Mouse (Mus musculus): ENCODE measurements around the gene Bdkrb2.

The Bdkrb2 gene

GRCm38 (mm10) chr12:105590786-105591185 is 27.8 kb downstream of the Bdkrb2 start:
- DNase-seq (ENCODE audit: low read depth, low spot score) = no peak

- no peak for DNase-seq (ENCODE audit: low read depth, low spot score)
Measured at GRCm38 (mm10) chr12:105592361-105592761, 29.3 kb downstream of the Bdkrb2 start.

- no peak for DNase-seq (ENCODE audit: low read depth, low spot score)
Measured at GRCm38 (mm10) chr12:105593471-105593870, 30.4 kb downstream of the Bdkrb2 start.

- DNase-seq (ENCODE audit: low read depth, low spot score) = peak; percentile 14
Measured at GRCm38 (mm10) chr12:105597135-105597534, 34.1 kb downstream of the Bdkrb2 start.

GRCm38 (mm10) chr12:105598503-105598902 is 35.5 kb downstream of the Bdkrb2 start:
- no peak for DNase-seq (ENCODE audit: low read depth, low spot score)

GRCm38 (mm10) chr12:105599098-105599497 is 36.1 kb downstream of the Bdkrb2 start:
- no peak for DNase-seq (ENCODE audit: low read depth, low spot score)

- no peak for DNase-seq (ENCODE audit: low read depth, low spot score)
Measured at GRCm38 (mm10) chr12:105601586-105601985, 38.6 kb downstream of the Bdkrb2 start.

- DNase-seq (ENCODE audit: low read depth, low spot score) = no peak
Measured at GRCm38 (mm10) chr12:105602581-105603210, 39.7 kb downstream of the Bdkrb2 start, which contains the start of gene Bdkrb1. Gene Bdkrb1, plus strand, starts transcription at chr12:105603085.

- no peak for DNase-seq (ENCODE audit: low read depth, low spot score)
Measured at GRCm38 (mm10) chr12:105603904-105604303, 40.9 kb downstream of the Bdkrb2 start.

GRCm38 (mm10) chr12:105605212-105605611 is 42.2 kb downstream of the Bdkrb2 start:
- no peak for DNase-seq (ENCODE audit: low read depth, low spot score)

GRCm38 (mm10) chr12:105606881-105607280 is 43.9 kb downstream of the Bdkrb2 start:
- no peak for DNase-seq (ENCODE audit: low read depth, low spot score)

- no peak for DNase-seq (ENCODE audit: low read depth, low spot score)
Measured at GRCm38 (mm10) chr12:105611045-105611444, 48.0 kb downstream of the Bdkrb2 start.

GRCm38 (mm10) chr12:105611748-105612147 is 48.7 kb downstream of the Bdkrb2 start:
- DNase-seq (ENCODE audit: low read depth, low spot score) = peak; percentile 54

- DNase-seq (ENCODE audit: low read depth, low spot score) = no peak
Measured at GRCm38 (mm10) chr12:105613559-105613958, 50.5 kb downstream of the Bdkrb2 start.

- no peak for DNase-seq (ENCODE audit: low read depth, low spot score)
Measured at GRCm38 (mm10) chr12:105622048-105622447, 59.0 kb downstream of the Bdkrb2 start.

GRCm38 (mm10) chr12:105622981-105623539 is 60.0 kb downstream of the Bdkrb2 start:
- no peak for DNase-seq (ENCODE audit: low read depth, low spot score)

- DNase-seq (ENCODE audit: low read depth, low spot score) = no peak
Measured at GRCm38 (mm10) chr12:105625798-105626197, 62.8 kb downstream of the Bdkrb2 start.

GRCm38 (mm10) chr12:105634374-105635067 is 71.5 kb downstream of the Bdkrb2 start:
- no peak for DNase-seq (ENCODE audit: low read depth, low spot score)

GRCm38 (mm10) chr12:105636551-105636950 is 73.5 kb downstream of the Bdkrb2 start:
- no peak for DNase-seq (ENCODE audit: low read depth, low spot score)

GRCm38 (mm10) chr12:105637554-105637953 is 74.5 kb downstream of the Bdkrb2 start:
- DNase-seq (ENCODE audit: low read depth, low spot score) = peak; percentile 14

- no peak for DNase-seq (ENCODE audit: low read depth, low spot score)
Measured at GRCm38 (mm10) chr12:105642770-105643321, 79.8 kb downstream of the Bdkrb2 start.
